Mouse (Mus musculus) monocyte, adult 5-6 weeks (primary cell): ENCODE measurements around the gene Gm28845. TPM values are rescaled to one million over a fixed set of nuclear protein-coding genes. Genes with fewer than 3 reads are reported as not detected.
A peak's percentile ranks its signal among the peaks of the same experiment; 100 is the strongest.
"Not testable (repeated sequence)": the region's sequence is repeated elsewhere in the genome, so short reads cannot be mapped to it uniquely, and the experiment has no call there.

ENCODE experiments used
- ATAC-seq: fragments of 153-309, 156-312 bp; replicated peaks from 2 replicates; pipeline ENCODE4 v1.8.0; 2017; ENCODE audit warnings: mild to moderate bottlenecking; ENCODE audit not compliant: low TSS enrichment, insufficient number of reproducible peaks, severe bottlenecking, poor library complexity, low FRiP score
- total RNA-seq: library from RNA; stranded (forward); fragments of 200-1000, 200-491, 200-594 nt; gene quantifications from 3 replicates; pipeline ENCODE4 v1.2.3, GENCODE M21; 2017

Gm28845 gene
- total RNA-seq, 1 experiment from 2014 or later: not detected

GRCm38 (mm10) chr1:65112031-65112806 lies 7.1 kb downstream of the Gm28845 start:
- no peak; the same call in 1 of the 2 replicates for ATAC-seq

GRCm38 (mm10) chr1:65109756-65110435 lies 9.5 kb downstream of the Gm28845 start:
- ATAC-seq: no peak

GRCm38 (mm10) chr1:65109196-65109595 lies 10.2 kb downstream of the Gm28845 start:
- no peak for ATAC-seq

- peak; percentile 38; the same call in 1 of the 2 replicates for ATAC-seq
These were observed 11.6 kb downstream of the Gm28845 start for GRCm38 (mm10) chr1:65107654-65108279.

GRCm38 (mm10) chr1:65103273-65103672 lies 16.1 kb downstream of the Gm28845 start, which contains the start of gene Cryga:
Gene Cryga (minus strand): TSS chr1:65103373.
- ATAC-seq: no peak

- no peak for ATAC-seq
These were observed 22.4 kb downstream of the Gm28845 start for GRCm38 (mm10) chr1:65096953-65097352.

- ATAC-seq: no peak
These were observed 27.8 kb downstream of the Gm28845 start for GRCm38 (mm10) chr1:65091566-65091965.

- ATAC-seq: peak; percentile 91
These were observed 29.0 kb downstream of the Gm28845 start for GRCm38 (mm10) chr1:65090370-65090769.

GRCm38 (mm10) chr1:65088567-65089356 lies 30.6 kb downstream of the Gm28845 start:
- peak; percentile 74 for ATAC-seq

GRCm38 (mm10) chr1:65082188-65082587 lies 37.2 kb downstream of the Gm28845 start, which contains the start of gene Crygb:
Gene Crygb (minus strand): TSS chr1:65082288.
- ATAC-seq: no peak

GRCm38 (mm10) chr1:65075607-65076006 lies 43.8 kb downstream of the Gm28845 start:
- ATAC-seq: no peak

- ATAC-seq: no peak
These were observed 45.8 kb downstream of the Gm28845 start, which contains the start of gene Crygc for GRCm38 (mm10) chr1:65073589-65073988. Gene Crygc (minus strand): TSS chr1:65073689.

GRCm38 (mm10) chr1:65067842-65068241 lies 51.5 kb downstream of the Gm28845 start:
- ATAC-seq: no peak

GRCm38 (mm10) chr1:65064201-65064600 lies 55.2 kb downstream of the Gm28845 start:
- no peak for ATAC-seq

GRCm38 (mm10) chr1:65063352-65063751 lies 56.0 kb downstream of the Gm28845 start, which contains the start of gene Crygd:
Gene Crygd (minus strand): TSS chr1:65063452.
- ATAC-seq: no peak

- ATAC-seq: no peak
These were observed 67.2 kb downstream of the Gm28845 start for GRCm38 (mm10) chr1:65052140-65052539.

GRCm38 (mm10) chr1:65051696-65052095 lies 67.7 kb downstream of the Gm28845 start:
- ATAC-seq: no peak

GRCm38 (mm10) chr1:65050952-65051351 lies 68.4 kb downstream of the Gm28845 start, which contains the start of gene Cryge:
Gene Cryge (minus strand): TSS chr1:65051149.
- ATAC-seq: not testable (repeated sequence)
